Mouse (Mus musculus) limb, embryonic 15.5 days (tissue): ENCODE measurements around the gene Ovca2. TPM values are rescaled to one million over a fixed set of nuclear protein-coding genes. Genes with fewer than 3 reads are reported as not detected.
"Not testable (repeated sequence)": the region's sequence is repeated elsewhere in the genome, so short reads cannot be mapped to it uniquely, and the experiment has no call there.

ENCODE experiments used
- ATAC-seq: fragments of 200-750 bp; cut with Nextera tagmentation; 2 replicates; pipeline ENCODE4 v1.8.0; 2017; ENCODE audit warnings: low read depth, moderate TSS enrichment; ENCODE audit not compliant: insufficient number of reproducible peaks, low FRiP score, low TSS enrichment
- H3K27ac ChIP-seq: fragments of 300-500 bp; sonication (generic); 2 replicates; pipeline ENCODE4 v1.5.1; 2015; ENCODE audit warnings: moderate library complexity, mild to moderate bottlenecking, inconsistent platforms
- H3K27me3 ChIP-seq: fragments of 300-500 bp; sonication (generic); 2 replicates; pipeline ENCODE4 v1.6.1; 2015; ENCODE audit warnings: inconsistent platforms
- H3K36me3 ChIP-seq: fragments of 300-500 bp; sonication (generic); 2 replicates; pipeline ENCODE4 v1.6.1; 2015; ENCODE audit warnings: inconsistent platforms
- H3K4me1 ChIP-seq: fragments of 300-500 bp; sonication (generic); 2 replicates; pipeline ENCODE4 v1.6.1; 2015; ENCODE audit warnings: inconsistent platforms
- H3K4me2 ChIP-seq: fragments of 300-500 bp; sonication (generic); 2 replicates; pipeline ENCODE4 v1.6.1; 2015; ENCODE audit warnings: mild to moderate bottlenecking, inconsistent platforms
- H3K4me3 ChIP-seq: fragments of 300-500 bp; sonication (generic); 2 replicates; pipeline ENCODE4 v1.5.1; 2015; ENCODE audit warnings: mild to moderate bottlenecking, inconsistent platforms
- H3K9ac ChIP-seq: fragments of 300-500 bp; sonication (generic); 2 replicates; pipeline ENCODE4 v1.6.1; 2015; ENCODE audit warnings: inconsistent platforms
- H3K9me3 ChIP-seq: fragments of 300-500 bp; sonication (generic); 2 replicates; pipeline ENCODE4 v1.6.1; 2016; ENCODE audit warnings: inconsistent platforms
- WGBS: fragments of 180-500 bp; shearing (Covaris S2); methylation state at CpG from one replicate; pipeline ENCODE4 v1.1.7; 2015; 5-methylcytosine and 5-hydroxymethylcytosine counted together
- polyA plus RNA-seq: library from polyadenylated mRNA; unstranded; fragments of >200 nt; fragmentation: Nextera tagmentation; extraction: Ambion mirVana; gene quantifications from 2 replicates; pipeline ENCODE4 v1.2.1, GENCODE M21; 2015

Ovca2 gene
- polyA plus RNA-seq, 1 experiment from 2014 or later: 23.3 TPM

- Histone ChIP-seq H3K27ac (peak overlapping the region; percentile 84), H3K36me3 (peaks cover 45% of the 10 kb centered on the region), H3K4me3 (peak overlapping the region; percentile 81), H3K27me3 (peaks cover 10% of the 10 kb centered on the region), H3K4me2 (peak overlapping the region; percentile 81), H3K4me1 (peaks cover 32% of the 10 kb centered on the region), H3K9me3 (no peaks in the 10 kb centered on the region), H3K9ac (peak overlapping the region; percentile 70)
- WGBS: 44% methylated on average over 12 of the region's 12 CpGs
- ATAC-seq: no peak
Observed at GRCm38 (mm10) chr11:75178011-75178410, 624 bp downstream of the Ovca2 start.

- H3K27me3 ChIP-seq: peaks cover 44% of the 10 kb centered on the region
- H3K9me3 ChIP-seq, ATAC-seq, H3K4me2 ChIP-seq, H3K27ac ChIP-seq, H3K9ac ChIP-seq, H3K4me3 ChIP-seq: not testable (repeated sequence)
- peaks cover 14% of the 10 kb centered on the region for H3K36me3 ChIP-seq
- WGBS: 67% methylated on average over 6 of the region's 6 CpGs
- peaks cover 62% of the 10 kb centered on the region for H3K4me1 ChIP-seq
Observed at GRCm38 (mm10) chr11:75174574-75174973, 4.1 kb downstream of the Ovca2 start.

- Histone ChIP-seq H3K27me3 (peaks cover 44% of the 10 kb centered on the region), H3K27ac (no peak overlapping the region), H3K9me3 (no peaks in the 10 kb centered on the region), H3K4me2 (peak overlapping the region; percentile 85), H3K36me3 (peaks cover 14% of the 10 kb centered on the region), H3K4me1 (peaks cover 63% of the 10 kb centered on the region), H3K4me3 (peak overlapping the region; percentile 58), H3K9ac (no peak overlapping the region)
- no peak for ATAC-seq
- WGBS: 3% methylated on average over 15 of the region's 15 CpGs
Observed at GRCm38 (mm10) chr11:75173799-75174165, 4.9 kb downstream of the Ovca2 start.

- Histone ChIP-seq H3K36me3 (peaks cover 14% of the 10 kb centered on the region), H3K4me2 (peak overlapping the region; percentile 85), H3K4me3 (peak overlapping the region; percentile 58), H3K4me1 (peaks cover 64% of the 10 kb centered on the region), H3K27ac (no peak overlapping the region), H3K27me3 (peaks cover 44% of the 10 kb centered on the region), H3K9ac (no peak overlapping the region), H3K9me3 (no peaks in the 10 kb centered on the region)
- ATAC-seq: peak; percentile 30
- under 1% methylated on average over 70 of the region's 71 CpGs for WGBS
Observed at GRCm38 (mm10) chr11:75173095-75173798, 5.4 kb downstream of the Ovca2 start.

- Histone ChIP-seq H3K4me3 (peak overlapping the region; percentile 58), H3K27me3 (peaks cover 51% of the 10 kb centered on the region), H3K9me3 (no peaks in the 10 kb centered on the region), H3K9ac (no peak overlapping the region), H3K4me2 (peak overlapping the region; percentile 85), H3K4me1 (peaks cover 63% of the 10 kb centered on the region), H3K27ac (no peak overlapping the region), H3K36me3 (peaks cover 9% of the 10 kb centered on the region)
- under 1% methylated on average over 73 of the region's 75 CpGs for WGBS
- 0 out of 2 replicates have a peak, but pooled peaks have one; percentile 0 for ATAC-seq
Observed at GRCm38 (mm10) chr11:75172151-75173094, 6.2 kb downstream of the Ovca2 start.

GRCm38 (mm10) chr11:75171186-75171865 lies 7.3 kb downstream of the Ovca2 start:
- peak overlapping the region; percentile 85; the same call in 1 of the 2 replicates for H3K4me2 ChIP-seq
- 13% methylated on average over 17 of the region's 17 CpGs for WGBS

GRCm38 (mm10) chr11:75170136-75170751 lies 8.4 kb downstream of the Ovca2 start:
- peak overlapping the region; percentile 68 for H3K27ac ChIP-seq
- WGBS: under 1% methylated on average over 38 of the region's 38 CpGs
- H3K4me1 ChIP-seq: peaks cover 85% of the 10 kb centered on the region

More at GRCm38 (mm10) chr11:75171186-75171865, 7.3 kb downstream of the Ovca2 start:
- H3K27me3 ChIP-seq: peaks cover 62% of the 10 kb centered on the region
- no peaks in the 10 kb centered on the region for H3K9me3 ChIP-seq
- no peak for ATAC-seq
- peaks cover 74% of the 10 kb centered on the region for H3K4me1 ChIP-seq
- peaks cover 4% of the 10 kb centered on the region; the same call in 1 of the 2 replicates for H3K36me3 ChIP-seq
- peak overlapping the region; percentile 58; the same call in 1 of the 2 replicates for H3K4me3 ChIP-seq
- no peak overlapping the region for H3K27ac ChIP-seq
- no peak overlapping the region for H3K9ac ChIP-seq

GRCm38 (mm10) chr11:75169405-75170080 lies 9.1 kb downstream of the Ovca2 start, which contains the start of gene Hic1:
TSS of gene Hic1 (minus strand) at chr11:75169519.
- Histone ChIP-seq H3K36me3 (peaks cover 9% of the 10 kb centered on the region; the same call in 1 of the 2 replicates), H3K4me2 (peak within 1 kb of the TSS; percentile 93), H3K27ac (peak within 1 kb of the TSS; percentile 92), H3K27me3 (peaks cover 79% of the 10 kb centered on the region), H3K9ac (peak within 1 kb of the TSS; percentile 65), H3K4me3 (peak within 1 kb of the TSS; percentile 71), H3K9me3 (no peaks in the 10 kb centered on the region), H3K4me1 (peaks cover 92% of the 10 kb centered on the region)
- ATAC-seq: no peak
- 6% methylated on average over 23 of the region's 23 CpGs for WGBS

More at GRCm38 (mm10) chr11:75170136-75170751, 8.4 kb downstream of the Ovca2 start:
- H3K36me3 ChIP-seq: peaks cover 5% of the 10 kb centered on the region; the same call in 1 of the 2 replicates
- peaks cover 72% of the 10 kb centered on the region for H3K27me3 ChIP-seq
- H3K9ac ChIP-seq: peak overlapping the region; percentile 10; the same call in 1 of the 2 replicates
- H3K4me3 ChIP-seq: peak overlapping the region; percentile 71
- peak overlapping the region; percentile 93 for H3K4me2 ChIP-seq
- no peaks in the 10 kb centered on the region for H3K9me3 ChIP-seq
- peak; percentile 70 for ATAC-seq

GRCm38 (mm10) chr11:75168590-75169361 lies 9.9 kb downstream of the Ovca2 start:
- Histone ChIP-seq H3K4me1 (peaks cover 92% of the 10 kb centered on the region), H3K9me3 (no peaks in the 10 kb centered on the region), H3K4me2 (peak overlapping the region; percentile 93), H3K4me3 (peak overlapping the region; percentile 71), H3K27me3 (peaks cover 81% of the 10 kb centered on the region), H3K9ac (peak overlapping the region; percentile 65), H3K27ac (peak overlapping the region; percentile 92), H3K36me3 (peaks cover 17% of the 10 kb centered on the region)
- ATAC-seq: peak; percentile 46
- WGBS: under 1% methylated on average over 82 of the region's 83 CpGs
